Mouse (Mus musculus): ENCODE data around the gene Ptgdr2.

Gene Ptgdr2

DNA sequence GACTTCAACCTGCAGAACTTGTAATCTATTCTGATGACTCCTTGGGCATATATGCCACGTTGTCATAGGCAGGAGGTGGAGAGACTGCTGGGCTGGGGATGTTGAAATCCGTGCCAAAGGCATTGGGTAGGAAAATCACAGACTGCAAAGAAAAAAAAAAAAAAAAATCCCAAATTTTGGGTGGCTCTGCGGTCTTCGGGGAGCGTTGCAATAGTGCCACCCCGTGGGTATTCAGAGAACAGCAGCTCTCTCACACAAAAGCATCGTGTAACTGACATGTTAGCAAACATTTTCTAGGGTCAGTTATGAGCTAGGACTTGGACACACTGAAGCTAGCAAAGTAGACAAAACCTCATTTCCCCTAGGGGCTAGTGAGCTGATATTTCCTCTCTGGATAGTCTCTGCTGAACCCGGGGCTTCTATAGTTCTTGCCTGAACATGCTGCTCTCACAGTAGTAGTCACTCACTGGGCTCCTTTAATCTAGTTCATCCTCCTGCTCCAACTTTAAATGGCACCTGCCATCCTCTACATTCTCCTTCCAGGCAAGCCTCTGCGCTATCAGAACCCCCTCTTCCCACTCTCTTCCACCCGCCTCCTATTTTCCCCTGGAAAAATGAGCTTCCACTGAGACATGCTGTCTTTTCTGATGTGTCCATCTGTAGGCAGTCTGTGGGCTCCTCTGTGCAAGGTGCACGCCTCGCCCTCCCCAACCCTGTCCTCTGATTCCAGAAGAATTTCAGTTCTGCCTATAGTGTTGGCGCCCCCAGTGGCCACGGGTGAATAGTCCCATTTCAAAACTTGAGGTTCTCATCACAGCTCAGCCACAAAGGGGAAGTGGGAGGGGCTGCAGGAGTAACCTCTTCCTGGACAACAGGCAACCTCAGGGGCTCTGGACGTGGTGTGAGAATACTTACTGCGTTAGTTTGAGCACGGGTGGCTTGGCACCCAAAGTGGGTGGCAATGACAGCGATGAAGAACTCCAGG is 42.5 kb downstream of the Ptgdr2 start:
- peak; percentile 90 for DNase-seq

DNA sequence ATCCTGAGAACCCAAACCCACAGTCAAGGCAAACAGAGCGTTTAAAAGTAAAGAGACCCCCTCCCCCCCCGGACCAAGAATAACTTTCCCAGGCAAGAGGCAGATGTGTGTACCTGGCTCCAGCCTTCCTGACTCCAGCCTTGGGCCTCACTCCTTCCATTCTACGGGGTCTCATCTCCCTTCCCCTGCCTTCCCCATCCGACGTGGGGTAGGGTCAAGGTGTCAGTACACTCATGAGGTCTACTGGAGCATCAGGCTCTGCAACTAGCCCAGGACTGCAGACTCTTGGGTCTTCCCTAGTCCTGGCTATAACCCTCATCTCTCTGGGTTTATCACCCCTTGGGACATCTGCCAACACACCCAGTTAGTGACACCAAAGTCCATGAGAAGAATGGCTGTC is 43.2 kb downstream of the Ptgdr2 start:
- no peak for DNase-seq

DNA sequence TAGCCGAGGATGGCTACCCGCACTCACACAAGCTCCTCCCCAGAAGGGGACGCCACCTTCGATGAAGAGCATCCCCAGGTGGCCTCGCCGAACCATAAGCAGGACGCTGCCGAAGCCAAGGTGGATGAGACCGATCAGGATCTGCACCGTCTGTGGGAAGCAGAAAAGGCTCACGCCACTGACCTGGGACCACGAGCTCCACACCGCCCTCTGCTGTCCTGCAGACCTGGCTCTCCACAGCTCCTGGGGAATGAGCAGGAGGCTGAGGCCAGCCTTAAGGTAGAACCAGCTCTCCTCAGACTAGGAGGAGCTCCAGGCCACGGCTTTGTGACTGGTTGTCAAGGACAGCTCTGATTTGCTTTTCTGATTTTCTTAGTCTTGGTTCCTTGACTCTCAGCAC is 46.2 kb downstream of the Ptgdr2 start:
- peak; percentile 70 for DNase-seq

DNA sequence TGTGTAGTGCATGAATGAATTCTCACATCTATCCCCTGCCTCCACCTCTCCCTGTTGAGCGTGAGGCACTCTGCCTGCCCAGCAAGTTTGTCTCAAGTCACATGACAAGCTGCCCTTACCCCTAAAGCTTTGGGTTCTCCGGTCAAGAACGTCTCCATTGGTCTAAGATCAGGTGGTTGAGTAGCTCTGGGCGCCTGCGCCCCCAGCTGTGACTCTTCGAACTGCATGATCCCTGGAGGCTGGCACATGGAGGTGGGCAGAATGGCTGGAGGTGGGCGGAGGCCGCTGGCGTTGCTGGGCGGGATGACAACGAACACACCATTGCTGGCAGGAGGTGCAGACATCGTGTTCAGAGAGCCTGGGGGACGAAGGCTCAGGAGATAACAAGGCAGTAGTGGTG is 47.6 kb downstream of the Ptgdr2 start:
- DNase-seq = no peak

DNA sequence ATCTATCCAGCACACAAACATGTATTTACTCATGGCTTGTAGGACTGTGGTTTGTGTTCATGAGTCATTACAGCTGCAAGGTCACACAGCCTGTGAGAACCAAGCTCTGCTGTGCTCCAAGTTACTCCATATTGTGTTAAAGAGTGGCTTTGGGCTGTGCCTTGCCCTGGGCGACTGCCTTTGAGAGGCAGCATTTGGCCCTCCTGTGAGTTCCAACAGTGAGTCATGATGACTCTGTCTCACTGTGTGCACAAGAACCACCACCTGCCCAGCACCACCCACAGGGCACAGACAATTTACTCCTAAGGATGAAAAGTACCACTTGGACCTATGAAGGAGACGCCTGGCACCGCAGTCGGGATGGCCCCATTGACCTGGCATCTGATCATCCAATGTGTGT is 48.9 kb downstream of the Ptgdr2 start:
- no peak for DNase-seq

DNA sequence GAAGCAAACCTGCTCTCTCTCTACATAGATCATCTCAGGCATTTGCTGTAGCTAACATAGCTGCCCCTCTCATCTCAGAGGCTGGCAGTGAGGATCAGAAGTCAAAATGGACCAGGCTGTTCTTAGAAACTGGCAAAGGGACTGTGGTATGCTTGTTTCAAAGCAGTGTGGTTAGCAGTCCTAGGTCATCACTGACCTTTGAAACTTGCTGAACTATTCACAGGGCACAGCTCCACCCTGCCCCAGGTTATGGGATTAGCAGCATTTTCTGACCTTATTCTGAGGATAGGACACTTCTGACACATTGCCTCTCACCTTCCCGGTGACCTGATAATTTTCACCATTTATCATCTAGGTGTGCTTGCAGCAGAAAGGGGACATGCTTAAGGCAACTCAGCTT is 51.6 kb downstream of the Ptgdr2 start:
- no peak for DNase-seq

DNA sequence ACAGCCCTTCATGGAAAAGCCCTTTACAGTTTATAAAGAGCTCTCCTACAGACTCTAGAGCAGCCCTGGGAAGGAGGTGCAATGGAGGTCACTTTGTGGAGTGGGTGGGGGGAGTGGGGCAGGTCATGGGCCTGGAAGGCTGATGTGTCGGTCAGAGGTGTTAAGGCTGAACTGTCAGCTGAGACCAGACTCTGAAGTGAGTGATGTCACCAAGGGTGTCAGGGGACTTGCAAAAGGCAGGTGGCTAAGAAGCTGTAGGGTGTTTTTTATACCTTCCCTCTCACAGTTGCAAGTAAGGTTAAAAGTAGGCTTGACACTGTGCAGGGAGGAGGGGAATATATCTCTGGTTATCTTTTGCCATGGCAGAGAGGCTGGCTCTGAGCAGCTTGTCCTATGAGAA is 53.8 kb downstream of the Ptgdr2 start:
- no peak for DNase-seq

DNA sequence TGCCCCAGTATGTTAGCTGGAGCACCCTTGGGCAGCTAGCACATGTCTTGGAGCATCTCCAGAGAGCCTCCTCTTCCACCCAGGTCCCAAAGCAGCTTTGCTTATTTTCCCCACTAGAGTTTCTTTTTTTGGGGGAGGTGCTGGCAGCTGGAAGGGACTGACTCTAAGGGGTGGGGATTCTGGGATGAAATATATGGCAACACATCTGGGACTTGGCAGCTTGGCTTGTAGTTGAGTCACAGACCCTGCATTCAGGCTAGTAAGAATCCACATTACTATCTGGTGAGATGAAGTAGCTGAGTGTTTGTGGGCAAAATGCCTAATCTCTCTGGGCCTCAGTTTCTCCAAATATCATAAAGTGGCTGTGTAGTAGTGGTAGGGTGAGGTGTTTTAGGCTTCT is 55.0 kb downstream of the Ptgdr2 start:
- no peak for DNase-seq
